Mouse (Mus musculus): Measurements from ENCODE around the gene Spns2. TPM values are rescaled to one million over a fixed set of nuclear protein-coding genes. Genes with fewer than 3 reads are reported as not detected.
A peak's percentile ranks its signal among the peaks of the same experiment; 100 is the strongest.

Spns2 gene
- polyA plus RNA-seq, 1 experiment, result 49.0 TPM

DNA sequence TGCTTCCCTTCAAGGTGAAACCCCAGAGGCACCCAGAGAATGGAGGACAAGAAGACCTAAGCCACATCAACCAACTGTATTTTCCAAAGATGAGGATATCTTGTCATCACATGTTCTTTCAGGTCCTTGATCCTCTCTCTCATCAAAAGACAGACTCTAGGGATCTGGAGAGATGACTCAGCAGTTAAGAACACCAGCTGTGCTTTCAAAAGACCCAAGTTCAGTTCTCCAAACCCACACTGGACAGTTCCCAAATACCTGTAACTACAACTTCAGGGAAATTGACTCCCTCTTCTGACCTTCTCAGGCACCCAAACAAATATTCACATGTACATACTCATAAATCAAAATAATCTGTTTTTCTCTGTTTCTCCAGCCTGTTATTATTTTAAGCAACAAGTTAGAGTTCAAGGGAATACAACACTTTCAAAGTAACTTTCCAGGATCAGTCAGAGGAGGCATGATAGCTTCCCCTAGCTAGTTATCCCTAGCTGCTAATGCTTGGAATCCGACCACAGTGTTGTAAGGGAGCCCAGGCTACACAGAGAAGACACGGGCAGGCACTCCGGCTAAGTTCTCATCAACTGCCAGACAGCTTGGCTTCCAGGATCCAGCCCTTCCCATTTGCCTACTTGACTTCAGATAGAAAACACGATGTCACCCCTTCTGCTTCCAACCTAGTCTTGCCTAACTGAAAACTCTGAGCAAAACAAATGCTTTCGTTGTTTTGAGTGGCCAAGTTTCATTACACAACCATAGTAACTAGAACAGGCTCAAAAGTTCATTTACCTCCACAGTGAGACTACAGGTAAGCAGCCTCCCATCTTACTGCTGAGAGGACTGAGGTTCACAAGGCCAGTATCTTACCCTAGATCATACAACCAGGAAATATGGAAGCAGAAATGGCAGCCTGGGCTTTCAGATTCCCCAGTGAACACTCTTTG is 32.2 kb upstream of the Spns2 start:
- TF ChIP-seq CTCF (IDR thresholded peaks at IDR 0.05; ENCODE audit: borderline replicate concordance, extremely low read depth, insufficient read depth, insufficient read length), result no peak
- TF ChIP-seq POLR2A (IDR thresholded peaks at IDR 0.05; ENCODE audit: borderline replicate concordance, extremely low read depth, insufficient read depth, insufficient read length, poor library complexity, severe bottlenecking), result no peak
- peak; percentile 15 for DNase-seq (ENCODE audit: low read depth)

DNA sequence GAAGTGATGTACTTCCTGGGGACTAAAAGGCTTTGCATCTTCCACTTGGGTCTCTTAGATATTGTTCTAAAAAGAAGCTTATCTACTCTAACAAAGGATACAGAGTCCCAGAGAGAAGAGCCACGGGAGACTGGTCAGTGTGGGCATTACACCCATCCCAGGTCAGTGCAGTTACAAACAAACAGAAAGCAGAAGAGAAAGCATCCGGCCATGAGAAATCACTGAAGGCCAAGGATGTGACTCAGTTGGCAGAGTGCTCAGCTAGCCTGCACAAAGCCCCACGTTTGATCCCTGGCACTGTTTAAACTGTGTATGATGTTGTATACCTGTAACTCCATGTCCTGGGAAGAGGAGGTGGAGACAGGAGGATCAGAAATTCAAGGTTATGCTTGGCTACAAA is 30.2 kb upstream of the Spns2 start:
- TF ChIP-seq POLR2A (IDR thresholded peaks at IDR 0.05; ENCODE audit: borderline replicate concordance, extremely low read depth, insufficient read depth, insufficient read length, poor library complexity, severe bottlenecking) (no peak), CTCF (IDR thresholded peaks at IDR 0.05; ENCODE audit: borderline replicate concordance, extremely low read depth, insufficient read depth, insufficient read length) (no peak)
- DNase-seq (ENCODE audit: low read depth), result no peak

DNA sequence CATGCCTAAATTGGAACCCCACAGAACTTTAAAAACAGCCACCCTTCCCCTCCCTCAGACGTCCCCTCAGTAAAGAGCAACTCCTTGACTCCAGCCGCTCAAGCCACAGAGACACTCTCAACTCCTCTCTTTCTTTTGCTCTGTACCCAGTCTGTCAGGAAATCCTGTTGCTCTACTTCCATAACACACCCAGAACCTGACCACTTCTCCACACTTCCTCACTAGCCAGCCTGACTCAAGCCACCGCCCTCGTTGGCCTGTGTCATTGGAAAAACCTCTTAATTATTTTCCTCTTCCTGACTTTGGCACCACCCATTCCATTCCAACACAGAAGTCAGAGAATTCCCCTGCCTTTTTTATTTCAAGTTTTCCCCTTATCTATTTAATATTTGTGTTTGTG is 29.5 kb upstream of the Spns2 start:
- no peak for DNase-seq (ENCODE audit: low read depth)
- no peak for TF ChIP-seq CTCF (IDR thresholded peaks at IDR 0.05; ENCODE audit: borderline replicate concordance, extremely low read depth, insufficient read depth, insufficient read length)
- TF ChIP-seq POLR2A (IDR thresholded peaks at IDR 0.05; ENCODE audit: borderline replicate concordance, extremely low read depth, insufficient read depth, insufficient read length, poor library complexity, severe bottlenecking), result no peak

DNA sequence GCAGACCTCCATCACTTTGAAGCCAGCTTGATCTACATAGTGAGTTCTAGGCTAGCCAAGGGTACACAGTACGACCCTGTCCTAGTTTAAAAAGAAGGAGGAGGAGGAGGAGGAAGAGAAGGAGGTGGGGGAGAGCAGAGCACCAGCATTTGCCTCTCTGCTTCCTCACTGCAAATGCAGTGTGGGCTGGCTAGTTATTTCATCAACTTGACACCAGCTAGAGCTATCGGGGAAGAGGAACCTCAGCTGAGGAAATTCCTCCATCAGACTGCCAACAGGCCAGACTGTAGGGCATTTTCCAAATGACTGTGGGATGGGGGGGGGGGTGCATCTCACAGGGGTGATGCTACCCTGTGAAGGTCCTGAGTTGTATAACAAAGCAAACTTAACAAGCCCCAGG is 28.7 kb upstream of the Spns2 start:
- DNase-seq (ENCODE audit: low read depth), result no peak
- no peak for TF ChIP-seq POLR2A (IDR thresholded peaks at IDR 0.05; ENCODE audit: borderline replicate concordance, extremely low read depth, insufficient read depth, insufficient read length, poor library complexity, severe bottlenecking)
- no peak for TF ChIP-seq CTCF (IDR thresholded peaks at IDR 0.05; ENCODE audit: borderline replicate concordance, extremely low read depth, insufficient read depth, insufficient read length)

DNA sequence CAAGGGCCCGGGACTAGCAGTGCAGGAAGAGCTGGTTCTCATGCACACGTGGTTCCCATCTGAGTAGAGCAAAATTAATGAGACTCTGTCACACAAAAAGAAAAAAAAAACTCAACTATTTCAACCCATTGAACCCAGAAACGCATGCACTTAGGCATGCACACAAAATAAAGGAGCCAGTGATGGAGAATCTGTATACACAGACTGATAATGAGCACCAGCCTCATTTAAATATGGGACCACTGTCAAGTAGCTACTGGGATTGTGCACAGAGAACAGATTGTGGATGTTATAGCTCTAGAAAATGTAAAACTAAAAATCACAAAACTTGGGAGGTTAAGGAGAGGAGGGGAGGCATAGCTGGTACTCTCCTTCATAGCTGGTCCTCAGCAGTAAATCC is 25.3 kb upstream of the Spns2 start:
- TF ChIP-seq CTCF (IDR thresholded peaks at IDR 0.05; ENCODE audit: borderline replicate concordance, extremely low read depth, insufficient read depth, insufficient read length) (no peak), POLR2A (IDR thresholded peaks at IDR 0.05; ENCODE audit: borderline replicate concordance, extremely low read depth, insufficient read depth, insufficient read length, poor library complexity, severe bottlenecking) (no peak)
- DNase-seq (ENCODE audit: low read depth), result peak; percentile 74

DNA sequence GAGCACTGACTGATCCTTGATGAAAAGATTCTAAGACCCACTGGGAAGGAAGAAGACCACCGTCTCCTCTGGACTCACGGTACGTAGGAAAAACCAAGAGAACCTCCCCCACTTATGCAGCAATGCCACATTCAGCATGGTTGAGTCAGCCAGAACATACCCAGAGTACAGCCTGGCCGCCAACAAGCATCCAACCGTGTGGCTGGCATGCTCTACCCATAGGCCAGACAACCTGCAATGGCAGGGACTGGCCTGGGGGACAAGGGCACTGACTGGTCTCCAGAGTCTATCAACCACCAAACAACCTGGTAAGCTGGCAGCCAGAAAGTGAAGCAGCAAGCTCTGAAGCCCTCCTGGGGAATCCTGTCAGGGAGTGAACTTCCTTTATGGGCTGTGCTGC is 18.9 kb upstream of the Spns2 start:
- no peak for DNase-seq (ENCODE audit: low read depth)
- TF ChIP-seq POLR2A (IDR thresholded peaks at IDR 0.05; ENCODE audit: borderline replicate concordance, extremely low read depth, insufficient read depth, insufficient read length, poor library complexity, severe bottlenecking), result no peak
- no peak for TF ChIP-seq CTCF (IDR thresholded peaks at IDR 0.05; ENCODE audit: borderline replicate concordance, extremely low read depth, insufficient read depth, insufficient read length)

DNA sequence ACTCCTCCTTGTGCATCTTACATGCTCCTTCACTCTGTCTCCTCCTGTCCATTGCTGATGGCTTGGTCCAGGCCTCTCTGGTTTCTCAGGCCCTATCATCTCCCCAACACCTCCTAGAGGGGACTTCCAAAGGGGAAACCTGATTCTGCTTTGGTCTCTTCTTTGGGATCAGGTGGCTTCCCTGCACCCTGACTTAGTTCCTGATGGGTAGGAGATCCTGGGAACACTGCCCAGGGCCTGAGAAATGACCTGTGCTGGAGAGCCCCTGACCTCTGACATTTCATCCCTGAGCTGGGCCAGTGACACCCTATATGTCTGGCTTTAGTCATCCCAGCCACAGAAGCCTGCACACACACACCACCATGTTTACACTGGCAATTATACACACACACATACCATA is 17.9 kb upstream of the Spns2 start:
- no peak for DNase-seq (ENCODE audit: low read depth)
- no peak for TF ChIP-seq CTCF (IDR thresholded peaks at IDR 0.05; ENCODE audit: borderline replicate concordance, extremely low read depth, insufficient read depth, insufficient read length)
- TF ChIP-seq POLR2A (IDR thresholded peaks at IDR 0.05; ENCODE audit: borderline replicate concordance, extremely low read depth, insufficient read depth, insufficient read length, poor library complexity, severe bottlenecking), result no peak

DNA sequence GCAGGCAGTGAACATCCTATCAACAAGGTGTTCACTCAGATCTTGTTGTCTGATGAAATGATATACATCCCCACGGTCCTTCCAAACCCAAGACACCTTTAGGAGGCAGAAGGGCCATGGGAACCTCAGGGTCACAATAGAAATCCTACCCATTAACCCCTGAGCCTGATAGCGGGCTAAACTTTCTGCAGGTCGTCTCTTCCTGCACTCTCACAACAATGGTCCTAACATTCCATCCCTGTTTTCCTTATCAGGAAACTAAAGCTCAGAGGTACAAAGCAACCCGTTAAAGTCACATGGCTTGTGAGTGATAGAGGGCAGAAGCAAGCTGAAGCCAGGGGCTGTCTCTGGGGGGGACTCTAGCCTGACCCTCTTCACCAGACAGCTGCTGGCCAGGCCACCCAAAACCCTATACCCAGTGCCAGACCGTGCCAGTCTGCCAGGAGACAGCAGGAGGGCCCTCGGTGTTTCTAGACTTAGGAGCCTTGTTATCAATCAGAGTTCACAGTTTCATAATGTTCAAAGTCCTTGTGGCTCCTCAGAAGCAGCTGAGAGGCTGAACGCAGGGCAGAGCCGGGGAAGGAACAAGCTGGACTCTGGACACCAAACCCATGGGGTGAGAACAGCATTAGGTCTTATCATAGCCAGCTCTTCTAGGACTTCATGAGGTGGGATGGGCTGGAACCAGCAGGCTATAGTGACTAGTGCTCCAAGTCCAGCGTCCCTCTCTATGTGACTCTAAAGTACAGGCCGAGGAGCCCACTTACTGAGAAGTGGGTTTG is 14.5 kb upstream of the Spns2 start:
- no peak for TF ChIP-seq POLR2A (IDR thresholded peaks at IDR 0.05; ENCODE audit: borderline replicate concordance, extremely low read depth, insufficient read depth, insufficient read length, poor library complexity, severe bottlenecking)
- no peak for TF ChIP-seq CTCF (IDR thresholded peaks at IDR 0.05; ENCODE audit: borderline replicate concordance, extremely low read depth, insufficient read depth, insufficient read length)
- DNase-seq (ENCODE audit: low read depth), result no peak

DNA sequence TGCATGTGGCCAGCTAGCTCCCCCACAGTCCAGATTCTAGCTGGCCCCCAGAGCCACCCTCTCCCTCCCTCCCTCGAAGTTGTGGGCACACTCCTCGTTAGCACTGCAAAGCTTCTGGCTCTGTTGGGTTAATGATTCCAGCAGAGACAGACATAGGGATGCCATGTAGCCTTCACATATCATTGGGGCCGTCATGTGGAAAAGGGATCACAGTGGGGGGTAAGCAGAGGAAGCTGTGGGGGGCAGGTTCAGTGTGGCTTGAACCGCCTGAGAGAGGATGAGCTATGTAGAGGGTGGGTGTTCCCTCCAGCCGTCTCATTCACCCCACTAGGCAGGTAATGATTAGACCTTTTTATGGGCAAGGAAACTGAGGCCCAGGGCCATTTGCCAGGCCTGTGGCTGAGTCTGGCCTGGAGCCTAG is 13.8 kb upstream of the Spns2 start:
- DNase-seq (ENCODE audit: low read depth), result no peak
- TF ChIP-seq POLR2A (IDR thresholded peaks at IDR 0.05; ENCODE audit: borderline replicate concordance, extremely low read depth, insufficient read depth, insufficient read length, poor library complexity, severe bottlenecking), result no peak
- no peak for TF ChIP-seq CTCF (IDR thresholded peaks at IDR 0.05; ENCODE audit: borderline replicate concordance, extremely low read depth, insufficient read depth, insufficient read length)

DNA sequence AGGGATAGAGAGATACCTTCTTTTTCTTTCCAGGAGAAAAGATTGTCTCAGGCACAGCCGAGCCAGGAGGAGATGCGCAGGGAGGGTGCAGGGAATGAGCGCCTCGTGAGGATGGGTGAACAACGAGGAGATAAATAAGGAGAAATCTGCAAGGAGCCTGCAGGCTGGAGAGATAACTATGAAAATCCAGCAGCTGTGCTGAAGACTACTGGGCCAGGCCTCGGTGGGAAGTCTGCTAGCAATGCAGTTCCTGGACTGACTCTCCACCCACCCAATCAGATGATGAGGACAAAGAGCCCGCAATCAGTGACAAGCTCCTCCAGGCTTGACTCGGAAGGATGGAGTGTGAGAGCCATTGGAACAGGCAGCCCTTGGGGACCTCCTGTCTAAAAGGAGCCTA is 12.5 kb upstream of the Spns2 start:
- peak; percentile 51 for DNase-seq (ENCODE audit: low read depth)
- TF ChIP-seq POLR2A (IDR thresholded peaks at IDR 0.05; ENCODE audit: borderline replicate concordance, extremely low read depth, insufficient read depth, insufficient read length, poor library complexity, severe bottlenecking), result no peak
- TF ChIP-seq CTCF (IDR thresholded peaks at IDR 0.05; ENCODE audit: borderline replicate concordance, extremely low read depth, insufficient read depth, insufficient read length), result no peak

DNA sequence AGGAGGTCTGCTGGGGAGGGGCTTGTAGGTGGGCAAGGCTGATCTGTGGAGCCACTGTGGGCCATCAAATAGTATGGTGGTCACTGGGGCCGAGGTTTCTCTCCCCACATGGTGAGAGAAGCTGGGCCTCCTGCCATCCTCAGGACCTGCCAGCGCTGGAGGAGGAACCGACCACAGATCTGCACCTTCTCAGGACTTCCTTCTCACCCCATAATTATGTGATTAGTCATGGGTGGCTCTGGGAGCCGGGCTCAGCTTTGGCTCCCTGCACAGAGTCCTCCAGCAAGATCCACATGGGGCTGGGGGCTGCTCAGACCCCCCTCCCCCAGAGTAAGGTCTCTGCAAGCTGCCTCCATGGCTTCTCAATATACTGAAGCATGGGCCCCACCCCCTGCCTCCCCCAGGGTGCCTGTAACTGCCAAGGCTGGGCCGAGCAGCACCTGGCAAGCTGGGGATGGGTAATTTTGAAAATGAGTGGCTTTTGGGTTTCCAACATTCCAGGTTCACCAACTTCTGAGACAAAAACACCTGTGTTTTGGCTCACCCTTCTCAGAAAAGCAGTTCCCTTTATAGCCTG is 11.8 kb upstream of the Spns2 start:
- TF ChIP-seq POLR2A (IDR thresholded peaks at IDR 0.05; ENCODE audit: borderline replicate concordance, extremely low read depth, insufficient read depth, insufficient read length, poor library complexity, severe bottlenecking) (no peak), CTCF (IDR thresholded peaks at IDR 0.05; ENCODE audit: borderline replicate concordance, extremely low read depth, insufficient read depth, insufficient read length) (no peak)
- no peak for DNase-seq (ENCODE audit: low read depth)
